Mouse (Mus musculus) 416B (cell line): ENCODE measurements around the gene Snx32.

ENCODE experiments used
- DNase-seq: peaks from one replicate; pipeline ENCODE4 v3.0.0; 2011; ENCODE audit warnings: low read depth

Snx32 gene

GRCm38 (mm10) chr19:5510031-5511026, at the start of gene Snx32:
Snx32 (minus strand) TSS chr19:5510538.
- DNase-seq = peak; percentile 100

DNA sequence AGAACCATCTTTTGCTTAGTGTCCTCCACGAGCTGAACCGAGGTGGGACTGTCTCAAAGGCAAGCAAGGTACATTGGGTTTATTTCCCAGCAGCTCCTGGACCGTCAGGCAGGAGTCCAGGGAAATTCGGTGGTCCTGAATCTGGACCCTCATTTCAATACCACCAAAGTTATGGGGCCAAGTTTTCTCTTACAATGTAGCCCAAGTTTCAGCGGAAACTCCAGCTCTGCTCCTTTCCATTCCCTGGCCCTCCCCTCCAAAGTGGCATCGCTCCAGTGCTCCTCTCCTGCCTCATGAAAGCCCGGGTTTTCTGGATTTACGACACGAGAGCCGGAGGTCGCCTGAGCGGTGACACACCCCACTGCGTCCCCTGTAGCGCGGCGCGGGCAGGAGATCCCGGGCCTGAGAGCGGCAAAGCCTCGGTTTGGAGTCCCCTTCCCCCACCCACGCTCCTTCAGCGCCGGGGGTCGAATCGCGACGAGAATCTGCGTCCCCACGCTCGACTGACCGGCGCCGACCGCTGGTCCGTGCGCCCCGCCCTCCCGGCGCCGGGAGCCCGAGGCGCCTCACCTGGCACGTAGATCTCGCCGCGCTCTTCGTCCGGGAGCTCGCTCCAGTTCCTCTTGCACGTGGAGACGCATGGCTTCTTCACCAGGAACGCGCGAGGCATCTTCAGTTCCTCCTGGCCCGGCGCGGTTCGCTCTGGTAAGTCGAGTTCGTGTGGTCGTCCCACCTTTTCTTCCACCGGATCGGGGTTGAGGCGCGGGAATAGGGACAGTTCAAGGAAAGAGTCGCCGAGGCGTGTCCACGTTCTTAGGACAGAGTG, 49.5 kb upstream of the Snx32 start:
- no peak for DNase-seq

DNA sequence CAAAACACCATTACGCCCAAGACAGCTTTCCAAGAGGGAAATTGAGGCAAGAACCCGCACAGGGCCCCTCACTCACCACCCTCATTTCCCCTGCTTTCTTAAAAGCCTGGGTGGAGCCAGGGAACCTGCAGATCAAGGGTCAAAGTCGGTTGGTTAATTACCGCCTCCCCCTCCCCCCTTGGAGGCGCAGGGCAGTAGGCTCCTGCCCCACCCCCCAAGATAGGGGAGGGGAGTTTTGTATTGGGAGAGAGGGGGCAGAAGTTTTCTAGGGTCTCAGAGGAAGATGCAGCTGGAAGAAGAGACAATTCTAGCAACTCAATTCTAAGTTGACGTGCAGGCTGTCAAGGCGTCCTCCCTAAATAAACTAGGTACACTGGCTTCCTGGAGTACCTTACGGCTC, 48.9 kb upstream of the Snx32 start:
- DNase-seq = no peak

DNA sequence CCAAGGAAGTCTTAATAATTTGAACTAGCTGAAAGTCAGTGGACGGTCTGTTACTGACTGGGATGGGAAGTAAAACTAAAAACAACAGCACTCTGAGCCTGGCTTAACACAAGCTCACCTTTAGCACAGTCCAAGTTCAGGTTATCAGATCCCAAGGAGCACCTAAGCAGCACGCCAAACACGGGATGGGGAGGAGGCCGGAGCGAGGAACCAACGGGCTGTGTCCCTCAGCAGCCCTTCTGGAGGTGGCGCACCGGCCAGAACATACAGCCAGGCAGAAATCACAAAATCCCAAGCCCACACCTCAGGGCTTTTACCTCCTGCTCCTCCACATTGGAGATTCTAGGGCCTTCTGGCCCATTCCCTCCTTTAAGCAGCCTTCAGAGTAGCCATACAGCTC, 48.4 kb upstream of the Snx32 start:
- no peak for DNase-seq

GRCm38 (mm10) chr19:5558169-5558568, 47.8 kb upstream of the Snx32 start:
- DNase-seq = no peak

DNA sequence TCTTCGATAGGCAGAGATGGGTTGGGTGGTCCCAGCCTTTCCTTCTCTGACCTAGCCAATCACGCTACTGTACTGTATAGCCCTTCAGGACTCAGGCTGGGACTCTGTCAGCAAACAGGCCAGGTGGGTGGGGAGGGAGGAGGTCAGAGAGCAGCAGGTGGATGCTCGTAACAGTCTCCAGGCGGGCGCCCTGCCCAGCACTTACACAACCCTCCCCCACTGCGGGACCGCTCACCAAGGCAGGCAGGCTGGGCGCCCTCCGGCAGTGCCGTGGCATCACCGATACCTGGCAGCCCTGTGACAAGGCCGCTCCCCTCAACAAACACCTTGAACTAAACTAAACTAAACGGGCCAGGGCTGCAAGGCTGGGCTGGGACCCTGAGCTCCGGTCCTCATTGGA, 43.9 kb upstream of the Snx32 start:
- no peak for DNase-seq

DNA sequence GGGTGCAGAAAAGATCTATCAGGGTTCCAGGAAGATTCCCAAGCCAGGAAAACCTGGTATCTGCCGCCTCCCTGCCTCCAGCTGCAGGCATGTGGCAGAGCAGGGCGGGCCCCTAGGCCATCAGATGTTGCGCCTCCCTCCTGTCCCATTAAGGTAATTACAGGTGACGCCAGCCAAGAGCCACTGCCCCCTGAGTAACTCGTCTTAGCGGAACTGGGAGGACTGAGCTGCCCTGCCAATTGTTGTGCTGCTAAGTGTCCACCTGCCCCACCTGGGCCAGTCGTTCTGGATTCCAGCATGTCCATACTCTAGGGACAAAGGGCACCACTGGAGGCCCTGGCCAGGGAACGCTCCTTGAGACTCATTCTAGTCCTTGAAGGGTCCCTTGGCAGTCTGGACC, 43.5 kb upstream of the Snx32 start:
- no peak for DNase-seq

DNA sequence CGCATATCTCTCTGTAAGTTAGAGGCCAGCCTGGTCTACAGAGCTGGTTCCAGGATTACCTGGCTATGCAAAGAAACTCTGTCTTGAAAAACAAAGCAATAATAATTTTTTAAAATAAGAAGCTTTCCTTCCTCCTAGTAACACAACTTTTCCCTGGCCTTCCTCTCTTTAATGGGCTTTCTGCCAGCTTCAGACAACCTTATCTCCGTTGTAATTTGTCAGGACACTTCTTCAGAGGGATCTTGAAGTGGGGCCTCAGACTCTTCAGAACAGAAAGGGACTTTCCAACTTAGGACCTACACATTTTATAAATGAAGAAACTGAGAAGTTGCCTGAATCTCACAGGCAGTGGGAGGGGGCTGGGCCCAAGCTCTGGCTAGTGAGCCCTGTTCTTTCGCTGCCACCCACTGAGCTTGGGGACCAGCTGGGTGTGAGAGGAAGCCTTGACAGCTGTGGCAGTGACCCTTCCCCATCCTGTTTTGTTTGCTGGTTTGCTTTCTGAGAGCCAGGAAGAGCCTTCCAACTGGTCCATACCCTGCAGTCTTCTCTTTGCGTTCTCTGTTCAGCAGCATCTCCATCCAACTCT, 37.2 kb upstream of the Snx32 start:
- no peak for DNase-seq

DNA sequence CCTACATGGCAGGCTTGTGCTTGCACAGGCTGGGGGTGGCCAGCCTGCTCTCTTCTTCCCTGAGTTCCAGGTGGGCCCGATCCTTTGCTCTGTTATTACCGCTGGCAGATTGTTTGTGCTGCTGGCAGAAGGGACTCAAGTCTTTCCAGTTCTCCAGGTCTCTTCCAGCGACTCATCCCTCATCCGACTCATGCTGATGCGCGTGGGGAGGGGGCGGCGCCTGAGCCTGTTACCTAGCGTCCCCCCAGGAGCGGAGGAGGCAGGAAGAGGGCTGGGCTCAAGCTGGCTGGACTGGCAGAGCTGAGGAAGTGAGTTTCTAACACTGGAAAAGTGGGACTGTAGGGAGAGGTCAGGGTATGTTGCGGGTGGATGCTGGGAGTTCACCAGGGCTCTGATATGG, 33.7 kb upstream of the Snx32 start:
- no peak for DNase-seq

DNA sequence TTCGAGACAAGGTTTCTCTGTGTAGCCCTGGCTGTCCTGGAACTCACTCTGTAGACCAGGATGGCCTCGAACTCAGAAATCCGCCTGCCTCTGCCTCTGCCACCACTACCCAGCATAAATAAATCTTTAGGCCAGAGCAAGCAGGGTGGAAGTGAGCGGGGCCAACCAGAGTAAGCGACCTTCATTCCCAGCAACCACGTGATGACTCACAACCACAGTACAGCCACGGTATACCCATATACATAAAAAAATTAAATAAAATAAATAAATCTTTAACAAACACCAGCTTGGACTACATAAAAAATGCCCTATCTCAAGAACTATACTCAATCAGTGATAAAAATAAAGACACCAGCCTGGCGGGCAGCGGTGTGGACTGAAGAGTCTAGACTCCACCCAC, 33.0 kb upstream of the Snx32 start:
- peak; percentile 61 for DNase-seq

GRCm38 (mm10) chr19:5538786-5539185, 28.4 kb upstream of the Snx32 start:
- DNase-seq = no peak

DNA sequence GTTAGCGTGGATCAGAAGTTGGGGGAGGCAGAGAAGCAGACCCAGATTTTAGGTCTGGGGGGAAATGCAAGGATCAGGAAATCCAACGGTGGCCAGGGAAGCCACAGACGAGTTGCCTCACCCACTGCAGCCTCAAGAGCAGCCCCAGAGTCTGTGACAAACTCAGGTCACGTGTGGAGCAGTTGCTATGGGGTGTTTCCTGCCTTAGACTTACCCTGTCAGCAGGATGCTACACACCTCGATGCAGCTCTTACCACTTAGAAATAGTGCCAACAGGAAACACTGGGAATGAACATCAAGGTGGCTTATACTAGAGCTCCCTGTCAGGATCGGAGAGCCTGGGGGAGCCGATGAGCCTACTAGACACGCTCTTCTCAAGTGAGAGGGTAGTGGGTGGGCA, 22.2 kb upstream of the Snx32 start:
- no peak for DNase-seq

DNA sequence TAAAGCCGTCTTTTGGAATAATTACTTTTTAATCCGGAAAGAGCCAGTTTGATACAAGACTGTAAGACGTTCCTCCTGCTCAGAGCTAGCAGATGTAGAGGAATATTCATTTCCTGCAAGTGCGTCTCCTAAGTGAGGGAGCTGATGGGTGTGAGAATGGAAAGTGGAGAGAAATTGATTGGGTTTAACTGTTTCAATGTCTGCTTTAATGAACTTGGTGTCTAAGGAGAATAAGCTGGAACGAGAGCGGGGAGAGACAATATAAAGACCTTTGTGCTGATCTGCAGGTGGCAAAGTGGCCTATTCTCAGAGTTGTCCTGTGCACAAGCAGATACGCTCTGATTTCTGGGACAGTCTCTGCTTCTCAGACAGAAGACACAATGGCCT, 19.8 kb upstream of the Snx32 start:
- DNase-seq = no peak

DNA sequence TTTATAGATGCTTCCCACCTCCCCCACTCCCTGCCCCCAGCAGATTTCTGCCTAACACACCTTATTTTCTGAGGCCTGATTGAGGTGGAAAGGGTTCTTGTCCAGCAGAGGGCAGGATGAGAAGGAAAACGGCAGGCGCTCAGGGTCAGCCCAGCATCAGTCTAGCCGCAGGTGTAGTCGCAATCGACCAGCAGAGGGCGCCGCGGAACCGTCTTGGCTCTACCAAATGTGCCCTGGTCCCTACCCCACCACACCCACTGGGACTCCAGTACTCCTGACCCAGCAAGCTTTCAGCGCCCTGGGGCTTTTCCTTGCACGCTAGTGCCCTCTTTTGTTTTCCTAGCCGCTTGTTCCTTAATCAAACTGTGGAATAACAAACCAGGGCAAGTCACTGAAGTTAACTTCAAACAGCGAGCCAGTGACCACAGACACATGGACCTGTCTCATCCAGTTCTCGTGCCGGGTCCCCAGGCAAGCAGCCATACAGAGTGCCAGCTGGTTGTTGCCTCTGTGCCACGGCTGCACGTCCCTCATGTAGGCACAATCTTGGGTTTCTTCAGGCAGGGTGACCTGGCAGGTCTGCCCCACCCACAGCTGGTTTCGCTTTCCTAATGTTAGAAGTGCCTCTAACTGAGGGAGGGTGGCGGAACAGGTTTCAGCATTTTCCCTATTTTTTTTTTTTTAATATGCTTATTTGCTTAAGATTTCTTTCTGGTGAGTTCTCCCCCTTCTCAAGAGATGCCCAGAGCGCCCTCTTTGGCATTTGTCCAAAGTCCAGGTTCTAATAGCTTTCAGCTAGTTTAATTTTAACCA, 19.2 kb upstream of the Snx32 start:
- DNase-seq = peak; percentile 94

GRCm38 (mm10) chr19:5525204-5525603, 14.9 kb upstream of the Snx32 start:
- DNase-seq = no peak

- DNase-seq = no peak
These were observed 8.4 kb upstream of the Snx32 start for GRCm38 (mm10) chr19:5518721-5519120.

DNA sequence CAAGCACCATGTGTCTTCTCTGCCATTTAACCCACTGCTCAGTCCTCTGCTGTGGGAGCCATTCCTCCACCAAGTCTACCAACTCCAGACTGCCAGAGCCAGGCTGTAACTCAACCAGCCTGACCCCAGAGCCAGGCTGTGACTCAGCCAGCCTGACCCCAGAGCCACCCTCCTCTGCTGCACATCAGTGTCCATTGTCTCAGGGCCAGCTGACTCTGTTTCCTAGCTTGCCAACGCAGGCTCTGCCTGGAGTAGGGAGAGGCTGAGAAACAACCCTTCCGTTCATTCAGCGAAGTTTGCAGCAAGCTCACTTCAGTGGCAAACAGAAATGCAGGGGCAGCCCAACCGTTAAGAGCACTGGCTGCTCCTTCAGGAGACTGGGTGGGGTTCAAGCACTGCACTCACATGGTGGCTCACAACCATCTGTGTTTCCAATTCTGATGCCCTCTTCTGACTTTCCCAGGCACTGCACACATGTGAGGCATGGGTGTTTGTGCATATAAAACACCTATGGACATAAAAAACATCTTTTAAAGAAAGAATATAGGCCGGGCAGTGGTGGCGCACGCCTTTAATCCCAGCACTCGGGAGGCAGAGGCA, 6.7 kb upstream of the Snx32 start:
- DNase-seq = no peak

DNA sequence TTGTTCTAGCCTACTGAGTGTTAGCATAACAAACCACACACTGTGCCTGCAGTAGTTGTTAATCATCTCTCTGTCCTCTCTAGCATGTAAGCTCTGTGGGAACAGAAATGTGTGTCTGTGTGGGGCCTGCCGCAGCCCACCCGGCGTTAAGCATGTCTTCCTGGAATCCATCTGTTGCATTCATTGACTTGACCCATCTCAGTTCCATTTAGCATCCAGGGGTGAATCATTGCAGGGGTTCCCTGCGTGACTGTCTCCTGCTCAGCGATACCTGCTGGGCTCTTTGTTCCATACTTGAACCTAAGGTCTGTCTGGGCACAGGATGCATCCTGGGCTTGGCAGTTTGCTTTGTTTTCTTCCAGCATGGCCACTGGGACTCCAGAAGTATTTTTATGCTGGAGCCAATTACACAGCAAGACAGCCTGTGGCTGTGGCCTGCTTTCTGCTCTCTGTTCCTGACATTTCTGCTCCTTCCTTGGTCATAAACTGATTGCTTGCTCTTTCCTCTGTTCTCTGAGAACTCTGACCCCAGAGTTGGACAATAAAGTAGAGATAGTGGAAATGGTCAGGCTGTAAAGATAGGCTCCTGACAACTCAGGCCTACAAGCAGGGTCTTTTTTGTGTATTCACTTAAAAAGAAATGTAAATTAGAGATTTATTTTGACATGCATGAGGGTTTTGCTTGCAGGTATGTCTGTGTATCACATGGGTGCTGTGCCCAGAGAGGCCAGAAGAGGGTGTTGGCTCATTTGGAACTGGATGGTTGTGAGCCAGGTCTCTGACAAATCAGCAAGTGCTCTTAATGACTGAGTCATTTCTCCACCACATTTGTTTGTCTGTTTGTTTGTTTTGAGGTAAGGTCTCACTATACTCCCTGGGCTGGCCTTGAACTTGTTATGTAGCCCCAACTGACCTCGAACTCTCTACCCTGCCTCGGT, 5.8 kb upstream of the Snx32 start:
- peak; percentile 62 for DNase-seq

DNA sequence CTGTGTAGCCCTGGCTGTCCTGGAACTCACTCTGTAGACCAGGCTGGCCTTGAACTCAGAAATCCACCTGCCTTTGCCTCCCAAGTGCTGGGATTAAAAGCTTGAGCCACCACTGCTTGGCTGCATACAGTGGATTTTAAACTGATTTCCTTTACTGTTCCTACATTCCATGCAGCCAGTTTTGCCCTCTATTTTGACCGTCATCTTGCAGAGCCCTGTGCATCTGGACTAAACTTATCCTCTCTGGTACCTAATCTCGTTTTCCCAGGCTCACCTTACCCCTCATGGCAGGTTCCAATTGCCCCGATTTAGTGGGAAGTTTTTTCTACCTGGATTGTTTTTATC, 2.6 kb upstream of the Snx32 start:
- no peak for DNase-seq
